Mouse (Mus musculus) heart, adult 2 months (tissue): ENCODE data around the gene Snrpg.

Experiments
- CTCF ChIP-seq: fragments of 200-600 bp; IDR thresholded peaks from 2 replicates; pipeline ENCODE4 v1.8.1; 2022; ENCODE audit warnings: antibody characterized with exemption, mild to moderate bottlenecking, moderate library complexity
- EP300 ChIP-seq: fragments of 200-500 bp; IDR thresholded peaks from 2 replicates; pipeline ENCODE4 v1.6.1; 2011; ENCODE audit warnings: low read depth, low read length, control low read depth; ENCODE audit not compliant: insufficient read depth
- POLR2A ChIP-seq: fragments of 200-500 bp; IDR thresholded peaks from 2 replicates; pipeline ENCODE4 v1.6.1; 2011; ENCODE audit warnings: mild to moderate bottlenecking, low read depth, low read length, control low read depth; ENCODE audit not compliant: insufficient read depth

DNA sequence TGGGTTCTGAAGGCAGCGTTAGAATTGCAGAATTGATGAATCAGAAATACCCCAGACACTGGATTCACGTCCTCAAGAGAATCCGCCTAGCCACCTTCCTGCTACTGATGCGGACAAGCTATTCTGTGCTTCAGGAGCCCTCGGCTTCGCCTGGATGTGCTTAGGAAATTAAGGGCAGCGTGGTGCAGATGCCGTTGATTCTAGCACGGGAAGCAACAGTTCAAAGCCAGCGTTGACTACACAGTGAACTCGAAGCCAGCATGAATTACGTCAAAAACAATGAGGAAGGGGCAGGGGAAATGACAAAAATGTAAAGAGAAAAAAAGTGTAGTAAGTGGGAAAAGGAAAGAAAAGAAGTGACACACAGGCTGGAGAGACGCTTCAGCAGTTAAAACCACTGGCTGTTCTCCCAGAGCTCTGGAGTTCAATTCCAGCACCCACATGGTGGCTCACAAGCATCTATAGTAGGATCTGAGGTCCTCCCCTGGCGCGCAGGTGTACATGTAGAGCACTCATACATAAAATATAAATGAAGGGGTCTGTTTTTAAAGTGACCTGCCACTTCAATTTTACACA is at the start of gene Snrpg:
- TF ChIP-seq POLR2A, result no peak; the same call in 1 of the 2 replicates
- TF ChIP-seq CTCF, result no peak
- TF ChIP-seq EP300, result no peak
